Mouse (Mus musculus): ENCODE measurements around the gene Sbf2.

- no peak for TF ChIP-seq CTCF (IDR thresholded peaks at IDR 0.05; ENCODE audit: low read depth, low read length)
- TF ChIP-seq POLR2A (IDR thresholded peaks at IDR 0.05; ENCODE audit: extremely low read depth, insufficient read depth, low read length), result no peak
Observed at GRCm38 (mm10) chr7:110359391-110359790, 255.3 kb downstream of the Sbf2 start.

All from liver, adult 2 months (tissue).